Mouse (Mus musculus) intestine, embryonic 16.5 days (tissue): ENCODE results near the gene Rab35. TPM values are rescaled to one million over a fixed set of nuclear protein-coding genes. Genes with fewer than 3 reads are reported as not detected.

ENCODE experiments used
- ATAC-seq: fragments of 200-750 bp; cut with Nextera tagmentation; 2 replicates; pipeline ENCODE4 v1.8.0; 2017; ENCODE audit warnings: moderate TSS enrichment, moderate library complexity
- H3K27ac ChIP-seq: fragments of 300-500 bp; sonication (generic); 2 replicates; pipeline ENCODE4 v1.5.1; 2014; ENCODE audit warnings: mild to moderate bottlenecking, low read length
- H3K27me3 ChIP-seq: fragments of 300-500 bp; sonication (generic); replicated peaks from 2 replicates; pipeline ENCODE4 v1.6.1; 2014; ENCODE audit warnings: low read length, control low read depth, mixed read lengths; ENCODE audit not compliant: control insufficient read depth, insufficient read depth
- H3K36me3 ChIP-seq: fragments of 300-500 bp; sonication (generic); 2 replicates; pipeline ENCODE4 v1.6.1; 2014; ENCODE audit warnings: low read length, control low read depth; ENCODE audit not compliant: control insufficient read depth, insufficient read depth
- H3K4me1 ChIP-seq: fragments of 300-500 bp; sonication (generic); 2 replicates; pipeline ENCODE4 v1.6.1; 2014; ENCODE audit warnings: low read length, control low read depth, mixed read lengths; ENCODE audit not compliant: control insufficient read depth, insufficient read depth
- H3K4me2 ChIP-seq: fragments of 300-500 bp; sonication (generic); 2 replicates; pipeline ENCODE4 v1.6.1; 2014; ENCODE audit warnings: low read depth, low read length, control low read depth
- H3K4me3 ChIP-seq: fragments of 300-500 bp; sonication (generic); 2 replicates; pipeline ENCODE4 v1.5.1; 2014; ENCODE audit warnings: mild to moderate bottlenecking, low read length
- H3K9ac ChIP-seq: fragments of 300-500 bp; sonication (generic); 2 replicates; pipeline ENCODE4 v1.6.1; 2014; ENCODE audit warnings: low read depth, low read length
- H3K9me3 ChIP-seq: fragments of 300-500 bp; sonication (generic); 2 replicates; pipeline ENCODE4 v1.6.1; 2016; ENCODE audit warnings: low read length, control low read depth; ENCODE audit not compliant: control insufficient read depth
- WGBS: fragments of 180-500 bp; shearing (Covaris S2); extraction: QIAGEN DNeasy Blood & Tissue Kit; methylation state at CpG from one replicate; pipeline ENCODE4 v1.1.7; 2014; 5-methylcytosine and 5-hydroxymethylcytosine counted together
- polyA plus RNA-seq: library from polyadenylated mRNA; unstranded; fragments of >200 nt; fragmentation: Nextera tagmentation; extraction: Ambion mirVana; gene quantifications from 2 replicates; pipeline ENCODE4 v1.2.1, GENCODE M21; 2015

Rab35 gene
- polyA plus RNA-seq: 4.4 and 5.1 TPM in 2 replicates

DNA sequence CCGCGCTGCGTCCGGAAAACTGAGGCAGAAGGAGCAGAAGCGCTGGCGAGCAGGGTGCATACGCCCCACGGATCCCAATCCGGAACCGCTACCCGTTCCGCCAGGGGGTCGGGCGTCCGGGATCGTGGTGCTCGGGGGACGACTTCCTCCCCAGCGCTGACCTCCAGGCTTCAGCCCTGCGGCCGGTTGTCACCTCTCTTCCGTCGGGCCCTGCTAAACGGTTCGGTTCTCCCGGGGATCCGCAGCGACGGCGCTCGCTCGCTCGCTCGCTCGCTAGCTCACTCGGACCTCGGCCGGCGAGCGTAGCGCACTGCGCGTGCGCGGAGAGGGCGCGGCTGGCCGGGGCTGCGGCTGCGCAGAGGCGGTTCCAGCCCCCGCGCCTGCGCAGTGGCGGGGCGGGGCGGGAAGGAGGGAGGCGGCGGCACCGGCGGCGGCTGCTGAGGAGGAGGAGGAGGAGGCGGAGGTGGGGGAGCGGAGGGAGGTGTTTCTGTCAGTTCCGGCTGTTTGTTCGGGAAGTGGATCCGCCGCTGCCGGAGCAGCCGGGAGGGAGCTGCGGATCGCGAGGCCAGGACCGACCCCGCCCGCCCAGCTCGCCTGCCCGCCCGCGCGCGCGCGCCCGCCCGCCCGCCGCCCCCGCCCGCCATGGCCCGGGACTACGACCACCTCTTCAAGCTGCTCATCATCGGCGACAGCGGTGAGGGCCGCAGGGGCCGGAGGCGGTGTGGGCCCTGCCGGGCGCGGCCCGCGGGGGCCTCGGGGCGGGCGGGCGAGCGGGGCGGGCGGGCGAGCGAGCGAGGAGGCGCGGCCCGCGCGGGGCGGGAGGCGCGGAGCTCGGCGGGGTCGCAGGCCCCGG, at the start of gene Rab35:
Gene Rab35, plus strand, starts transcription at position 404 of the 853 bp plus-strand sequence.
- WGBS: under 1% methylated on average over 88 of the region's 125 CpGs

DNA sequence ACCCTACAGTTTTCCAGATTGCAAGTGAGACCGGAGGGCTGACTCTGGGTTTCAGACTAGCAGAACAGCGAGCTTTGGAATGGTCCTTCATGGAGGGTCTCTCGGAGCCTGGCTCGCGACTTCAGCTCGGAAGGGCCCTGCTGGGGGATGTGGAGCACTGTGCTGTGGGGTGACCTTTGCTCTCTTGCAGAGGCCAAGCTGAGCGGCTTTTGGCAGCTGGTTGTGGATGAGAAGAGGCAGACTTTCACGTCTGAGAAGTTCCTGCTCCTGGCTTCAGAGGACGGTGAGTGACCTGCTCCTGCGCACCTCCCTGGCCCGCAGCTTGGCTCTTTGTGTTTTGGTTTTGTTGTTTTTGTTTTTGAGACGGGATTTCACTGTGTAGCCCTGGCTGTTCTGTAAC, 46.1 kb upstream of the Rab35 start:
- H3K4me1 ChIP-seq: no peaks in the 10 kb centered on the region
- H3K27me3 ChIP-seq: no peaks in the 10 kb centered on the region
- H3K9me3 ChIP-seq: peaks cover 6% of the 10 kb centered on the region; the same call in 1 of the 2 replicates
- H3K4me3 ChIP-seq: no peak overlapping the region
- H3K36me3 ChIP-seq: peaks cover 69% of the 10 kb centered on the region
- no peak overlapping the region for H3K9ac ChIP-seq
- WGBS: 84% methylated on average over 12 of the region's 12 CpGs
- H3K4me2 ChIP-seq: no peak overlapping the region
- no peak for ATAC-seq
- H3K27ac ChIP-seq: no peak overlapping the region

More for the DNA sequence above, at the start of gene Rab35:
- no peaks in the 10 kb centered on the region for H3K9me3 ChIP-seq
- ATAC-seq: peak; percentile 89
- H3K4me2 ChIP-seq: peak within 1 kb of the TSS; percentile 84
- no peaks in the 10 kb centered on the region for H3K27me3 ChIP-seq
- peak within 1 kb of the TSS; percentile 86 for H3K4me3 ChIP-seq
- peaks cover 28% of the 10 kb centered on the region for H3K4me1 ChIP-seq
- peak within 1 kb of the TSS; percentile 90 for H3K9ac ChIP-seq
- H3K36me3 ChIP-seq: no peaks in the 10 kb centered on the region
- peak within 1 kb of the TSS; percentile 85 for H3K27ac ChIP-seq

DNA sequence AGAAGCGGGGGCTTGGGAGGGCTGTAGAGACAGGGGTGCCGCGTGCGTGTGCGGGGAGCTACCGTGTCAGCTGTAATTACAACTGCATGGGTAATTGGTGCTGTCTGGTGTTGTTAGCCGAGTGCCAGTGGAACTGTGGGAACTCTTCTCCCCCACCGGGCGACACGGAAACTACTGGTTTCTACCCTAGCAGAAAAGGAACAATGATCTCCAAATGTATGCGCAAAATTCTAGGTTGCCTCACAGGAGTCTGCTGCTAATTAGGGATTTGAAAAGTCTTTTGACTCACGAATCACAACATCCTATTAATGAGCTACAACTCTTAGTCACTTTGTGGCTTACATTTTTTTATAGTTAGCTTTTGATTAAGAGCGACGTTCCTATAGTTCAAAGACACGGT, 45.5 kb upstream of the Rab35 start:
- Histone ChIP-seq H3K36me3 (peaks cover 69% of the 10 kb centered on the region), H3K27me3 (no peaks in the 10 kb centered on the region), H3K4me3 (no peak overlapping the region), H3K4me1 (no peaks in the 10 kb centered on the region), H3K9me3 (peaks cover 6% of the 10 kb centered on the region; the same call in 1 of the 2 replicates), H3K9ac (no peak overlapping the region), H3K4me2 (no peak overlapping the region), H3K27ac (no peak overlapping the region)
- no peak for ATAC-seq
- WGBS: 92% methylated on average over 15 of the region's 15 CpGs

DNA sequence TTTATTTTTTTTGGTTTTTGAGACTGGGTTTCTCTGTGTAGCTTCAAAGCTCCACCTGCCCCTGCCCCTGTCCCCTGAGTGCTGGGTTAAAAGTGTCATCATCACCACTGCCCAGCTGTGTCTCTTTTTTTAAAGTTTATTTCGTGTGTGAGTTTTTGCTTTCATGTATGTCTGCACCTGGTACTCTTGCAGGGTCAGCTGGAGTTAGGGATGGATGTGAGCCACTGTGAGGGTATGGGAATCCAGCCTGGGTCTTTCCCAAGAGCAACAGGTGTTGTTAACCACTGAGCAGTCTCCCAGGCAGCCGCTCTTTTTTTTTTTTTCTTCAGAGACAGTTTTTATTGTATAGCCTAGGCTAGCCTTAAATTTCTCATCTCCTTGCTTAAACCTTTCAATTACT, 44.9 kb upstream of the Rab35 start:
- Histone ChIP-seq H3K4me1 (no peaks in the 10 kb centered on the region), H3K4me3 (no peak overlapping the region), H3K27ac (no peak overlapping the region), H3K4me2 (no peak overlapping the region), H3K27me3 (no peaks in the 10 kb centered on the region), H3K9me3 (peaks cover 6% of the 10 kb centered on the region; the same call in 1 of the 2 replicates), H3K36me3 (peaks cover 66% of the 10 kb centered on the region), H3K9ac (no peak overlapping the region)
- WGBS: 95% methylated on average over 2 of the region's 2 CpGs
- ATAC-seq: no peak

DNA sequence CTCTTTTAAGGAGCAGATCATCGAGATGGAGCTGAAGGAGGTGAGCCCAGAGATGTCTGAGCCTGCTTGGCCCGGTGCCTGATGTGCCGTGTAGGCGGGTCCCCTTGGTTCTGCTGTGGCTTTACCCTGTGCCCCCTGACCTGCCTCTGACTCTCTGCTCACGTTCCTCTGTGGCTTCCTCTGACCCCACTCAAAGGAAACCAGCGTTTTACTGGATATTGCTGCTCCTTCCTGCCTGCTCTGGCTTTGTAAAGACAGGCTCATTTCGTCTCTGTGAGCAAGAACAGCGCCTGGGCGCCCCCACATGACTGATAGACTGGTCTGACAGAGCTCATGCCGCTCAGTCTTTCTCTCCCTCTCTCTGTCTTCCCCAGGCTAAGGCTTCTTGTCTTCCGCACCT, 40.7 kb upstream of the Rab35 start:
- WGBS: 77% methylated on average over 11 of the region's 11 CpGs

DNA sequence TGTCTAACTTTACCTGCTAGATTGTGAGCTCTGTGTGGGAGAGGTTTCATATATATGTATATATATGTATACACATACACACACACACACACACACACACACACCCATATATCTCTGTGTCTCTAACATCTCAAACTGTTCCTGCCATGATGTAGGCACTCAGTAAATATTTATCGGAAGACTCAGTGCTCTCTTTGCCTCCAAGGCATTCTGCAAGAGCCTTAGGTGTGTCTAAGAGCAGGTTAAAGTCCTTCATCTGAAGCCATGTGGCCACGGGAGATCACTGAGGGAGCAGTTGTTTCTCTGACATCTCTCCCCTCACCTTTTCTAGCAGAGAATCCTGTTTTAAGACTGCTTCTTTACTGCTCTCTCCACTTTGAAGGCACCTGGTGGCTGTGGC, 40.2 kb upstream of the Rab35 start:
- peaks cover 46% of the 10 kb centered on the region for H3K36me3 ChIP-seq
- no peak overlapping the region for H3K27ac ChIP-seq
- H3K9me3 ChIP-seq: no peaks in the 10 kb centered on the region
- no peaks in the 10 kb centered on the region for H3K4me1 ChIP-seq
- H3K4me3 ChIP-seq: no peak overlapping the region
- H3K9ac ChIP-seq: no peak overlapping the region
- H3K27me3 ChIP-seq: no peaks in the 10 kb centered on the region
- no peak; the same call in 1 of the 2 replicates for ATAC-seq
- WGBS: 80% methylated on average over 2 of the region's 2 CpGs
- H3K4me2 ChIP-seq: no peak overlapping the region

More for the DNA sequence above, 40.7 kb upstream of the Rab35 start:
- H3K4me1 ChIP-seq: no peaks in the 10 kb centered on the region
- no peak overlapping the region for H3K27ac ChIP-seq
- H3K27me3 ChIP-seq: no peaks in the 10 kb centered on the region
- H3K4me2 ChIP-seq: no peak overlapping the region
- no peaks in the 10 kb centered on the region for H3K9me3 ChIP-seq
- H3K9ac ChIP-seq: no peak overlapping the region
- H3K36me3 ChIP-seq: peaks cover 47% of the 10 kb centered on the region
- no peak overlapping the region for H3K4me3 ChIP-seq
- ATAC-seq: no peak

DNA sequence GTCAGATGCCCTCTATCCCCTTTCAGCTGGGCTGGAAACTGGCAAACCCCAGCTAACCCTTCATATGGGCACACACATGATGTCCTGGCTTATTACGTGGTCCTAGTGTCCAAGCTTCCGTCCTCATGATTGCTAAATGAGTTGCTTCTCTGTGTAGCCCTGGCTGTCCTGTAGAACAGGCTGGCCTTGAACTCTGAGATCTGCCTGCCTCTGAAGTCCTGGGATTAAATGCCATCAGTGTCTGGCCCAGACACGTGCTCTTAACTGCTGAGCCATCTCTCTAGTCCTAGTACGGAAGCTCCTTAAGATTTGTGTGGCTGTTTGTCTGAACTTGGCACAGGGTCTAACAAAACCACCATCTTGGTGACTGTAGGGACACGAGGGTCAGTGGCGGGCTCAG, 28.1 kb upstream of the Rab35 start:
- Histone ChIP-seq H3K9ac (no peak overlapping the region), H3K36me3 (peaks cover 33% of the 10 kb centered on the region)
- ATAC-seq: no peak

DNA sequence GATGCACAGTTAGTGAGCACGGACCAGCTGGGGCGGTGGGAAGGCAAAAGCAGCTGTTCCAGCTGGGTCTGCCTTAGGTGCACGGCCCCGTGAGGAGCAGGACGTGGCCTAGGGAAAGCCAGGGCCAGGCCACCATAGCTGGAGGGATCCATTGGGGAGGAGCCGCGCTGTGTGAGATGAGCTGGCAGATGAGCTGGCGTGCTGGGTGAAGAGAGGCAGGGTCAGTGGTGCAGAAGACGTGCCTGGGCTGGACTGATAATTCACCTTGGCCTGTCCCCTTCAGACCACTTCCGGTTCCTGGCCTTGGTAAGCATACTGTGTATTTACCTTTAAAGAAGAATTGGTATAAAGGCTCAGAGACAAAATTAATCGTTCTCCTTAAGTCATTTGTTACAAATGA, 20.1 kb upstream of the Rab35 start:
- no peaks in the 10 kb centered on the region for H3K4me1 ChIP-seq
- no peaks in the 10 kb centered on the region for H3K27me3 ChIP-seq
- no peak overlapping the region for H3K27ac ChIP-seq
- 93% methylated on average over 11 of the region's 11 CpGs for WGBS
- no peak overlapping the region for H3K4me2 ChIP-seq
- H3K9me3 ChIP-seq: no peaks in the 10 kb centered on the region
- H3K9ac ChIP-seq: no peak overlapping the region
- H3K36me3 ChIP-seq: peaks cover 30% of the 10 kb centered on the region
- H3K4me3 ChIP-seq: no peak overlapping the region
- ATAC-seq: no peak

More for the DNA sequence above, 28.1 kb upstream of the Rab35 start:
- no peak overlapping the region for H3K4me3 ChIP-seq
- WGBS: 96% methylated on average over 6 of the region's 6 CpGs
- H3K4me1 ChIP-seq: no peaks in the 10 kb centered on the region
- no peak overlapping the region for H3K27ac ChIP-seq
- no peaks in the 10 kb centered on the region for H3K27me3 ChIP-seq
- no peaks in the 10 kb centered on the region for H3K9me3 ChIP-seq
- H3K4me2 ChIP-seq: no peak overlapping the region

DNA sequence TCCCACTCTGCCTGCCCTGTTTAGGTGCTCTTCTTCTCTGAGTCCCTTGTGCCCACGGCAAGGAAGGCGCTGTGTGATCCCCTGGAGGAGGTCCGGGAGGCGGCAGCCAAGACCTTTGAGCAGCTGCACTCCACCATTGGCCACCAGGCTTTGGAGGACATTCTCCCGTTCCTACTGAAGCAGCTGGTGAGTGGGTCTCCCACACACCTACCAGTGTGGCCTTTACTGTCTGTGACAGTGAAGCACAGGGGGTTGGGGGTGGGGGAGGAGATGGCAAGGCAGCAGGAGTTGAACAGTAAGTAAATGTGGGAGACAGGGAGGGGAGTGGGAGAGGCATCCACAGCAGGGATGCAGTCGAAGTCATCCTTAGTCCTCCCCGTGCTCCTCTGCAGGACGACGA, 18.4 kb upstream of the Rab35 start:
- Histone ChIP-seq H3K9ac (no peak overlapping the region), H3K27ac (no peak overlapping the region), H3K4me1 (no peaks in the 10 kb centered on the region), H3K36me3 (peaks cover 39% of the 10 kb centered on the region), H3K9me3 (no peaks in the 10 kb centered on the region), H3K4me3 (no peak overlapping the region), H3K27me3 (no peaks in the 10 kb centered on the region), H3K4me2 (no peak overlapping the region)
- no peak for ATAC-seq
- 92% methylated on average over 9 of the region's 9 CpGs for WGBS
